Mouse (Mus musculus) lung, postnatal 0 days (tissue): ENCODE data around the gene Kidins220. TPM values are rescaled to one million over a fixed set of nuclear protein-coding genes. Genes with fewer than 3 reads are reported as not detected.

Source experiments
- ATAC-seq: fragments of 200-750 bp; cut with Nextera tagmentation; 2 replicates; pipeline ENCODE4 v1.8.0; 2017; ENCODE audit warnings: moderate library complexity
- DNase-seq: peaks from one replicate; pipeline ENCODE4 v3.0.0-alpha.2; 2016; ENCODE audit warnings: low spot score
- H3K27ac ChIP-seq: fragments of 300-500 bp; sonication (generic); 2 replicates; pipeline ENCODE4 v1.5.1; 2014; ENCODE audit warnings: antibody characterized with exemption, mild to moderate bottlenecking, low read length, mixed read lengths
- H3K27me3 ChIP-seq: fragments of 300-500 bp; sonication (generic); replicated peaks from 2 replicates; pipeline ENCODE4 v1.6.1; 2014; ENCODE audit warnings: low read length, mixed read lengths; ENCODE audit not compliant: insufficient read depth
- H3K36me3 ChIP-seq: fragments of 300-500 bp; sonication (generic); 2 replicates; pipeline ENCODE4 v1.6.1; 2014; ENCODE audit warnings: low read length, mixed read lengths; ENCODE audit not compliant: insufficient read depth
- H3K4me1 ChIP-seq: fragments of 300-500 bp; sonication (generic); 2 replicates; pipeline ENCODE4 v1.6.1; 2014; ENCODE audit warnings: antibody characterized with exemption, low read depth, low read length, mixed read lengths; ENCODE audit not compliant: insufficient read depth
- H3K4me2 ChIP-seq: fragments of 300-500 bp; sonication (generic); replicated peaks from 2 replicates; pipeline ENCODE4 v1.6.1; 2014; ENCODE audit warnings: low read depth, mild to moderate bottlenecking, low read length, moderate library complexity, mixed read lengths
- H3K4me3 ChIP-seq: fragments of 300-500 bp; sonication (generic); 2 replicates; pipeline ENCODE4 v1.5.1; 2014; ENCODE audit warnings: low read depth, low read length
- H3K9ac ChIP-seq: fragments of 300-500 bp; sonication (generic); replicated peaks from 2 replicates; pipeline ENCODE4 v1.6.1; 2014; ENCODE audit warnings: low read depth, mild to moderate bottlenecking
- H3K9me3 ChIP-seq: fragments of 300-500 bp; sonication (generic); 2 replicates; pipeline ENCODE4 v1.6.1; 2016; ENCODE audit warnings: low read length, mixed read lengths
- CTCF ChIP-seq: IDR thresholded peaks from 2 replicates; pipeline ENCODE4 v1.5.1; 2016; ENCODE audit warnings: antibody characterized with exemption, mild to moderate bottlenecking
- EP300 ChIP-seq: IDR thresholded peaks from 2 replicates; pipeline ENCODE4 v1.6.1; 2016; ENCODE audit warnings: antibody characterized with exemption, mild to moderate bottlenecking, control low read depth
- WGBS: fragments of 180-500 bp; shearing (Covaris S2); extraction: QIAGEN DNeasy Blood & Tissue Kit; methylation state at CpG from one replicate; pipeline ENCODE4 v1.1.7; 2014; 5-methylcytosine and 5-hydroxymethylcytosine counted together
- polyA plus RNA-seq: library from polyadenylated mRNA; unstranded; fragments of >200 nt; fragmentation: Nextera tagmentation; extraction: Ambion mirVana; gene quantifications from 2 replicates; pipeline ENCODE4 v1.2.1, GENCODE M21; 2015

Gene Kidins220
- polyA plus RNA-seq, 1 experiment from 2014 or later = 14.0 TPM

- no peaks in the 10 kb centered on the region for H3K36me3 ChIP-seq
- DNase-seq (no peak), ATAC-seq (no peak)
- H3K27me3 ChIP-seq = no peaks in the 10 kb centered on the region
- no peak overlapping the region for H3K9ac ChIP-seq
- no peaks in the 10 kb centered on the region for H3K9me3 ChIP-seq
- H3K4me1 ChIP-seq = no peaks in the 10 kb centered on the region
- no peak overlapping the region for H3K4me2 ChIP-seq
- WGBS = 77% methylated on average over 6 of the region's 6 CpGs
- H3K27ac ChIP-seq = no peak overlapping the region
- no peak overlapping the region for H3K4me3 ChIP-seq
- TF ChIP-seq EP300 = no peak
- no peak for TF ChIP-seq CTCF
Observed at GRCm38 (mm10) chr12:25103911-25104310, 129.2 kb downstream of the Kidins220 start.

- Histone ChIP-seq H3K27me3 (no peaks in the 10 kb centered on the region), H3K4me2 (no peak overlapping the region), H3K4me3 (no peak overlapping the region), H3K4me1 (no peaks in the 10 kb centered on the region), H3K36me3 (no peaks in the 10 kb centered on the region), H3K9me3 (no peaks in the 10 kb centered on the region), H3K9ac (no peak overlapping the region), H3K27ac (no peak overlapping the region)
- ATAC-seq (no peak), DNase-seq (no peak)
- no peak for TF ChIP-seq CTCF
- no peak for TF ChIP-seq EP300
Observed at GRCm38 (mm10) chr12:25104541-25104940, 129.8 kb downstream of the Kidins220 start.

DNA sequence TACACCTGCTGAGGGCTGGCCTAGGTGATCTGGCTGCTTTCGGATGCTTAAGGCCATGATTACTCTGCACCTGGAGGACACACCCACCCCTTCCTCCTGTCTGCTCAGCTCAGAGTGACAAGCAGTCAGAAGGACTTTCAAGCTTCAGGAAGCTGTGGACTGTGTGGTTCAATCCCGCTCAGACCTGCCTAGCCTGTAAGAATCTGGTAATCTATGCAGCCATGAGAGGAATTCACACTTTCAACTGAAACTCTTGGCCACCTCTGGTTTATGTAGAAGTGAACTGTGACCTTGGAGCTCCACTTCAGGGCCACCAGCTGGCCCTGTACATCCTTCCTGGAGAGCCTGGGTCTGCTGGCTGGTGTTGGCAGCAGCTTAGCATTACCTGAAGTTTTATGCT is 134.1 kb downstream of the Kidins220 start:
- H3K36me3 ChIP-seq = no peaks in the 10 kb centered on the region
- ATAC-seq = no peak; the same call in 1 of the 2 replicates
- no peaks in the 10 kb centered on the region for H3K9me3 ChIP-seq
- TF ChIP-seq EP300 (no peak), CTCF (no peak)
- H3K9ac ChIP-seq = no peak overlapping the region
- DNase-seq = no peak
- no peak overlapping the region for H3K4me2 ChIP-seq
- 40% methylated on average over 2 of the region's 2 CpGs for WGBS
- no peaks in the 10 kb centered on the region for H3K27me3 ChIP-seq
- H3K4me3 ChIP-seq = no peak overlapping the region
- H3K4me1 ChIP-seq = no peaks in the 10 kb centered on the region
- H3K27ac ChIP-seq = no peak overlapping the region

- DNase-seq (no peak), ATAC-seq (no peak)
- H3K4me2 ChIP-seq = no peak overlapping the region
- WGBS = 73% methylated on average over 7 of the region's 7 CpGs
- no peaks in the 10 kb centered on the region for H3K36me3 ChIP-seq
- no peaks in the 10 kb centered on the region for H3K27me3 ChIP-seq
- TF ChIP-seq EP300 (no peak), CTCF (no peak)
- no peak overlapping the region for H3K9ac ChIP-seq
- H3K27ac ChIP-seq = no peak overlapping the region
- no peaks in the 10 kb centered on the region for H3K4me1 ChIP-seq
- H3K9me3 ChIP-seq = no peaks in the 10 kb centered on the region
- no peak overlapping the region for H3K4me3 ChIP-seq
Observed at GRCm38 (mm10) chr12:25109971-25110681, 135.4 kb downstream of the Kidins220 start.

DNA sequence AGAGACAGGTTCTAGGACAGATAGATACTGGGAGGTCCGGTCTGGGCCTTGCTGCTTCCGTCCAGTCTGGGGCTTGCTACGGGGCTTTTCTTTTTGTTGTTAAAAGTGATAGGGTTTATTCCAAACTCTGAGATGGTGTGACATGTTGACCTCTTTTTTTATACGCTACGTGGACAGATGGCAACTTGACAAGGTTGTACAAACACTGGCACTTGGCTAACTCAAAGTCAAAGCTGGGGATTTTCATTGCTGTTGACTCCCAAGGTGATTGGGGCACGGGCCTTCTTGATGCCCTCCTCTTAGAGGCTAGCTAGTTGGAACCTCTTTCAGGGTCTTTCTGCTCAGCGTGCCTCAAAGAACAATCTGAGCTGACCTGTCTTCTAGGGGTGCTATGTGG is 136.0 kb downstream of the Kidins220 start:
- H3K27me3 ChIP-seq = no peaks in the 10 kb centered on the region
- H3K27ac ChIP-seq = no peak overlapping the region
- DNase-seq = no peak
- WGBS = 75% methylated on average over 7 of the region's 7 CpGs
- H3K4me2 ChIP-seq = no peak overlapping the region
- H3K9me3 ChIP-seq = no peaks in the 10 kb centered on the region
- no peak for ATAC-seq
- H3K9ac ChIP-seq = no peak overlapping the region
- H3K4me1 ChIP-seq = no peaks in the 10 kb centered on the region
- H3K4me3 ChIP-seq = no peak overlapping the region
- no peak for TF ChIP-seq CTCF
- TF ChIP-seq EP300 = no peak
- no peaks in the 10 kb centered on the region for H3K36me3 ChIP-seq

Other genes with a start within 250 kb of the Kidins220 start
- gene Mboat2, start 144.0 kb upstream of the Kidins220 start, polyA plus RNA-seq = 32.1 and 36.0 TPM in 2 replicates
- 444 and 475 TPM in 2 replicates for gene Id2, start 122.2 kb downstream of the Kidins220 start, polyA plus RNA-seq